Mouse (Mus musculus) cerebral cortex, adult 2 months (tissue): ENCODE data around the gene Thbd.

Experiments used
- WGBS: fragments of 180-500 bp; shearing (Covaris S2); methylation state at CpG from one replicate; pipeline ENCODE4 v1.1.7; 2018; 5-methylcytosine and 5-hydroxymethylcytosine counted together

Thbd gene

DNA sequence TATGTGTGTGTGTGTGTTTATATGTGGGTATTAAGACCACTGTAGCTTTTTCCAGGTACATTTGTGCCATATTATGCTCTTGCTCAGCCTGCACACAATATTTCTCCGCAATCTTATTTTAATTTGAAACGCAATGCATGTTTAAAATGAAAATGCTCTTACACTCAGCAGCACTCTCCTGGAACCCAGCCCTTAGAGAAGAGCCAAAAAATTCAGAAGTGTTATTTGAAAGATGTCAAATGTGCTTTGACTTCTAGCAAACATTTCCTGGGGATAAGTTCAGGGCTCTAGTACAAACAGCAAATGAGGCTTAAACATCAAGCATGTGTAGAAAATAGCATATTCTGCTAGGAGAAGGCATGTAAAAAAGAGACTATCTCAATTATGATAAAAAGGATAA lies 11.8 kb upstream of the Thbd start:
- WGBS, result 79% methylated on average over 2 of the region's 2 CpGs

DNA sequence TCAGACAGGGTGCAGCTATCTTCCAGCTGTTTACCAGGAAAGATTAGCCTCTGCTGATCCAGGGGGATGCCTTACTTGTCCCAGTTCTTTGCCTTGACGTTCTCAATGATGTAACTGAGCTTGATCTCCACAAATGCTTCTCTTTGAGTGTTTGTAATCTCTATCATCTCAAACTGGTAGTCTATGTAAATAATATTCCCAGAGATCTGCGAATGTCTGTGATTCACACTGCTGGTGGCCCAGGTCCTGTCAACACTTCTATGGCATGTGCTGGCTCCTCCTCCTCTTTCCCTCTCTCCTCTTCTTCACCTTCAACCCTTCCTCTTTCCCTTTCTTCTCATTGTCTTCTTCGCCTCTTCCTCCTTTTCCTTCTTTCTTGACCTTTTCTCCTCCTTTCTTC lies 11.2 kb upstream of the Thbd start:
- WGBS, result 74% methylated on average over 3 of the region's 3 CpGs

DNA sequence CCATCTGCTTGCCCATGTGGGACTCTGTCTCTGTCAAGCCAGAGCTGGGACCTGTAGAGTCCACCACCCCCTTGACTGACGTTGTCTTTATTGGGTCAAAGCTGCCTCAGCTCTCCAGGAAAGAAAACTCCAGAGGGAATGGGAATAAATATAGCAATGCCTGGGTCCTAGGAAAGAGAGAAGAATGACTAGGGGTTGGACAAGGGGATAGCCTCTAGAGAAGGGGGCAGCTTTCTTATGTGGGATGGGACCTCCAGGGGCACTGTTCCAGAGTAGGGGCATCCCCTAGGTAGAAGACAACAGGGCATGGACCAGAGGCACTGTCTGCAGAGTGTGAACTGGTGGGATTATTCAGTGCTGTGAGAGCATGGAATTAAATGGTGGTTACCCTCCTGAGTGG lies 1.8 kb upstream of the Thbd start:
- 52% methylated on average over 1 of the region's 1 CpGs for WGBS

DNA sequence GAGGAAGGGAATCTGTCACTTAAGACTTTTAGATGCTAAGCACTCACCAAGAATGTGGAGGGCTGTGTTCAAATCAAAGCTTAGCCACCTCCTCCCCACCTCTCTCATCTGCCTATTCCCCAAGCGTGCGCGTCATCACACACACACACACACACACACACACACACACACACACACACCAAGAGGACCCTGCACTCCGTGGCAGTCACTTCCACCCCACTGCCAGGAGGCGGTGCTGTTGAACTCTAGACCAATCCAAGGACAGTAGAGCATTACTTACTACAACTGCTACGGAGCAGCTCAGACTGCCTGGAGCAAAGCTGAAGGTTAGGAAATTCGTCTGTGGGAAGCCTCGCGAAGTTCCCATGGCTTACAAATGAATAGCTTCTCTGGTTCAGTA lies 1.2 kb upstream of the Thbd start:
- 6% methylated on average over 9 of the region's 9 CpGs for WGBS

DNA sequence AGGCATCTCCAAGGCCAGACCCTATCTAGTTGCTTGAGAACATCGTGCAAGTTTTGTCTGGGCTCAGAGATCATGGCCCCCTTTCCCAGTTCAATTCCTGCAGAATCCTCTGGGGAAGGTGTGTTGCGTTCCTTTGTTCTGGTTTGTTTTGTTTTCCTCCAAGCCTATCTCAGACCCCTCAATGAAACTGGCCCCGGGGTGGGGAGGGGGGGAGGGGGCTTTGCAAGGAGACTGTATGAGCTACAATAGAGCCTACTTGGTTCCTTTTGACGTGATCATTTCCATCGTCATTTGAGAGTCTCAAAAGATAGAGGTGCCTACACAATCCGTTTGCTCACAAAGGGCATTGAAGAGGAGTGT lies 753 bp upstream of the Thbd start:
- WGBS, result 20% methylated on average over 6 of the region's 6 CpGs

DNA sequence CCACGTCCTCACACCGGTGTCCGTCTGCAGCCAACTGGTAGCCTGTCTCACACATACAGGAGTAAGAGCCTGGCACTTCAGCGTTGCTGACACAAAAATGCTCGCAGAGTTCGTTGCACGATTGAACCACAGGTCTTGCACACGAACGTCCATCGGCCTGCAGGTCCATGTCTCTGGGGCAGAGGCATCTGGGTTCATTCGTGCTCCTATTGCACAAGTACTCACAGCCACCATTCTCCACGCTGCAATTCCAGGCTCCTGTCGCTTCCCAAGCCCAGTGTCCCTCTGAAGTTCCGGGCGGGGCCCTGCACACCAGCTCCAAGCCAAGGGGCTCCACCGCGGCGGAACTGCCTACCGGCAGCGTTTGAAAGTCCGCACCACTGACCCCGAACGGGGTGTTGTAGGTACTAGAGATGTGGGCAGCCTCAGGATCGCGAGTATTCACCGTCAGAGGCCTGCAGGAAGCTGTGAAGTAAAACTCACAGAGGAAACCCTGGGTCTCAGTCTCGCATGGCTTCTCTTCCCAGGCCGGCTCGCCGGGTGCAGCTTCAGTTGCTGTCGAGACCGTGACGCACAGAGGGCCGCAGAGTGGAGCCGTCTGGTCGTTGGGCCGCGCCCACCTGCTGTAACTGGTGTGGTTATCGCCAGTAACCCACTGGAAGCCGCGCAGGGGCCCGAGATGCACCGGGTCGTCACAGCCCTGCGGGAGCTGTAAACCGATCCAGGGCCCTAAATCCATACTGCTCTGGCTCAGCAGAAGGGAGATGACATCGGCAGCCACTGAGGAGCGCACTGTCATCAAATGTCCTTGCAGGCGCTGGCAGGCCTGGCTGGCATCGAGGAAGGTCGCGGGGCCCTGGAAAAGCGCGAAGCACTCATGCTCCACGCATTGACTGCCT lies 768 bp downstream of the Thbd start:
- WGBS, result 40% methylated on average over 55 of the region's 55 CpGs

DNA sequence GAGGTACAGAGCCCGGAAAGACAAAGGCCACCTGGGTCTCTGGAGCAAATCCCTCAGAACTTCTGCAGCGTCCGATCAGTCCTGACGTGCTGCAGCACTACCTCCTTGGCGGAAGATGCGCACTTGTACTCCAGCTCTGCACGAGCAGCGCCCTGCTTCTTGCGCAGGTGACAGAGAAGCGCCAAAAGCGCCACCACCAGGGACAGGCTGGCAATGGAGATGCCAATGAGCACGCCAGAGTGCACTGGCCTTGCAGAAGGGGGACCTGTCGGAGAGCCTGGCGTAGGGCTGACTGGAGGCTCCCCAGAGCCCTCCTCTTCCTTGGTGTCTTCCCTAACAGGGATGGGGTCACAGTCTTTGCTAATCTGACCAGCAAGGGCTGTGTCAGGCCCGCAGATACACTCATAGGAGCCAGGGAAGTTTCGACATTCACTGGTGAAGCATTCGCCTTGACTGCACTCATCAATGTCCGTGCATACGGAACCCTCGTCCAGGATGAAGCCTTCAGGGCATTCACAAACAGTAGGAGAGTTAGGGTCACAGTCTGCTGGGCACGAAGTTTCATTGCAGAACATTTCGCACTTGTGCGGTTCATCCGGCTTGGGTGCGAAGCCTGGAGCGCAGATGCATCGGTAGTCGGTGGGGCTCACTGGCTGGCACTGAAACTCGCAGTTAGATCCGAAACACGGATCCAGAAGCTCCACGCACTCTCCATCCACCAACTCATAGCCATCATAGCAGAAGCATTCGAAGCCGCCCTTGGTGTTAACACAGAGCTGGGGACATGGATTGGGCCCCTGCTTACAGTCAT lies 1.6 kb downstream of the Thbd start:
- 42% methylated on average over 34 of the region's 34 CpGs for WGBS

DNA sequence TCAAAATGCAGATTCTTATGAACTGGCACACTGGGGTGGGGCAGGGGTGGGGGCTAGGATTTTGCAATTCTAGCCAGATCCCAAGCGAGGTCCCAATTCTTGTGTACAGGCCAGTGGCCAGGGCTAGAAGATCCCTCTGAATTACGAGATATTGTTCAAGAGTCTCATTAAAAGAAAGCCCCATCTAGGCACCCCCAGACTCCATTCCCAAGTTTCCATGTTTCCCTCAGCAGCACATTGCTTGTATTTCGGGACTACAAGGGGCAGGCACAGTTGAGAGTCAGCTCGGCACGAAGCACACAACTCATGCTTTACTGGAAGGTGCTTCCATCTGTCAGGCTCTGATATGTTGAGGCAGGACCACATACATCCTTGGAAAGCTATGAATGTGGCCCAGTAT lies 3.1 kb downstream of the Thbd start:
- WGBS, result 72% methylated on average over 5 of the region's 5 CpGs

DNA sequence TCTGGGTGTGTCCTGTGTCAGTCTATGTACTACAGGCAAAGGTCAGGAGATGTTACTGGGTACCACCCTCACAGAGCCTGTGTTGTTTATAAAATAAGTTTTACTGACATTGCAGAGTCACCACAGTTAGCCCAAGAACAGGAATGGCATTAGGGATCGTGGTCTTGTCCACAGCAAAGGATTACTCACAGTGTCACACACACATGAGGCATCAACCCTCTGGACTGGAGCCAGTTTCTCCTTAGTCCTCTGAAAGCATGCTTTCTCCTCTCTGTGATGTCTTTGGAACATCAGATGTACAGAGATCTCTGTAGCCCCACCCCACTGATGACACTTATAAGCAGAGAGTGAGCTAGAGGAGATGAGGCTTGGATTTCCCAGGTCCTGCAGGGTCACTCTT lies 5.8 kb downstream of the Thbd start:
- WGBS, result 68% methylated on average over 1 of the region's 1 CpGs

DNA sequence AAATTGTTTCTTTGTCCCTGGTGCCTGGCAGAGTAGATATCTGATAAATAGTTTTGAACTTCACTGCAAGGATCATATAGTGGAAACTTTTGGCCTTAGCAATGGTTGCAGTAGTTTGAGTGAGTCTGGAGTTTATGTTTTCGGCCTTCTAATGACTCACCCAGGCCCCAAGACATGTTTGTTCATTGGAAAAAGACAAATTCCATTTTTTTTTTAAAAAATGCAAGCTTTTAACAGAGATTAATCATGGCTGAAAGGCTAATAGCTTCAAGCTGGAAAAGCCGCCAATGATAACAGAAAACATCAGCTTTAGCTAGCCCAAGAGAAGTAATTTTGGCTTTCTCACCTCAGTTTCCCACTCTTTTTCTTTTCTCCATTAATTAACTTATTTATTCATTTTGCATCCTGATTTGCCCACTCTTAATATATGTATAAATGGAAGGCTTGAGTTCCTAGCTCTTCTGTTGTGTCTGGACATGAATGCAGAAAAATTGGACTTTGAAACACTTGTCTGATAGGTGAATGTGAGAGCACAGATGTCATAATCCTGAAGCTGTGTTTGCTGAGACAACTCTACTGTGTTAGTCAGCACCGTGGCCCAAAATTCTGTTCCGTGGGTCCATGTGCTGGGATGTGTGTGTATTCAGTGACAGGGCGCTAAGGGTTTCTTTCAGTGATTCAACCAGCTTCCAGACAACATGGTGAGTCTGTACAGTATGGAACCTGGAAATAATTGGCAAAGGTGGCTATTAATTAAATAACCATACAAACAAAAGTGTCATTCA lies 8.9 kb downstream of the Thbd start:
- 61% methylated on average over 5 of the region's 5 CpGs for WGBS

DNA sequence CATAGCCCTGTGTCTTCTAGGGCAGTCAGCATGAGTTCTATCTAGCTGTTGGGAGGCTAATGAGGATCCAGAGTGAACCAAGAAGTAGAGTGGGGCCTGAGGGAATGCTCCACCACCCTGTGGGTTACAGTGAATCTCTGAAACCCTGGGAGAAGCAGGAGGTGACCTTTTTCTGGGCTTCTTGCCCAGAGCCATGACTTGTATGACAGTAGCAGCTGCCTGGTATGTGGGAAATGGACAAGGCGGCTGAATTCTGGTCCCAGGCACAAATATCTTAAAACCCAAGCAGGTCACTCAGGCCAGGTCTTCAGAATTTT lies 10.2 kb downstream of the Thbd start:
- 62% methylated on average over 1 of the region's 1 CpGs for WGBS

DNA sequence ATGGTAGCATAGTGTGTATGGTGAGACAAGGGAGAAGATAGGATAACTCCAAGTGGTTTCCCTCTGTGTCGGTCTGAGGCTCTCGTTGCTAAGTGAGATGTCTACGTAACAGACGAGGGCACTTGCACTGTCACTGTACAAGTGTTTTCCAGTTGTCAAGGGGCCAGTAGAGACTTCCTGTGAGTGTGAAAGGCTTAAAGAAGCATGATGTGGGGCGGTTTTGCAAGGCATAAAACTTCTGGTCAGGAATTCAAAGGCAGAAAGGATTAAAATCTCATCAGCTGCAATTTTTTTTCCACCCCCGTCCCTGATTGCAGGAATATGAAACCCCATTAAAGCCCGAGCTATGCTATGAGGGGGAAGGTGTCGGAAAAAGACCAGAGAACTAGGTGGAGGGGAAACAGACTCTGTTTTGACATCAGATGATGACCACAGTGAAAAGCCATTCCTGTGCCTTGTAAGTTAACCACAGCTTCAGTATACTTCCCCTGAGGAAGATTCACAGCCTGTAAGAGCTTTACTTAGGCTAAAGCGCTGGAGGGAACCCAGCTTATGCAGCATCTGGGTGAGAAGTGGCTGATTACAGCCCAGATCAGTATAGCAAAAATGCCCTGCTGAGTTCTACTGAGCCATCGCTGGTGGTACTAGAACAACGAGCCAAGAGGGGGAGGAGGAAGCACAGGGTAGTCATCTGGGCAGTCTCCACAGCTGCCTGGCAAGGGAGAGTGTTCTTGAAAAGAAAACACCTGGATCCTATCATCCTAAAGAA lies 10.8 kb downstream of the Thbd start:
- WGBS, result 31% methylated on average over 11 of the region's 11 CpGs

DNA sequence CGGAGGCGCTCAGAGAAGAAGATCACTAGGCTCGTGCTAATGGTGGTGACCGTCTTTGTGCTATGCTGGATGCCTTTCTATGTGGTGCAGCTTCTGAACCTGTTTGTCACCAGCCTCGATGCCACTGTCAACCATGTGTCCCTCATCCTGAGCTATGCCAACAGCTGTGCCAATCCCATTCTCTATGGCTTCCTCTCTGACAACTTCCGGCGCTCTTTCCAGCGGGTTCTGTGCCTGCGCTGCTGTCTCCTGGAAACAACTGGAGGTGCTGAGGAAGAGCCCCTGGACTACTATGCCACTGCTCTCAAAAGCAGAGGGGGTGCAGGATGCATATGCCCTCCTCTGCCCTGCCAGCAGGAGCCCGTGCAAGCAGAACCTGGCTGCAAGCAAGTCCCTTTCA lies 11.8 kb downstream of the Thbd start:
- WGBS, result 46% methylated on average over 10 of the region's 10 CpGs

DNA sequence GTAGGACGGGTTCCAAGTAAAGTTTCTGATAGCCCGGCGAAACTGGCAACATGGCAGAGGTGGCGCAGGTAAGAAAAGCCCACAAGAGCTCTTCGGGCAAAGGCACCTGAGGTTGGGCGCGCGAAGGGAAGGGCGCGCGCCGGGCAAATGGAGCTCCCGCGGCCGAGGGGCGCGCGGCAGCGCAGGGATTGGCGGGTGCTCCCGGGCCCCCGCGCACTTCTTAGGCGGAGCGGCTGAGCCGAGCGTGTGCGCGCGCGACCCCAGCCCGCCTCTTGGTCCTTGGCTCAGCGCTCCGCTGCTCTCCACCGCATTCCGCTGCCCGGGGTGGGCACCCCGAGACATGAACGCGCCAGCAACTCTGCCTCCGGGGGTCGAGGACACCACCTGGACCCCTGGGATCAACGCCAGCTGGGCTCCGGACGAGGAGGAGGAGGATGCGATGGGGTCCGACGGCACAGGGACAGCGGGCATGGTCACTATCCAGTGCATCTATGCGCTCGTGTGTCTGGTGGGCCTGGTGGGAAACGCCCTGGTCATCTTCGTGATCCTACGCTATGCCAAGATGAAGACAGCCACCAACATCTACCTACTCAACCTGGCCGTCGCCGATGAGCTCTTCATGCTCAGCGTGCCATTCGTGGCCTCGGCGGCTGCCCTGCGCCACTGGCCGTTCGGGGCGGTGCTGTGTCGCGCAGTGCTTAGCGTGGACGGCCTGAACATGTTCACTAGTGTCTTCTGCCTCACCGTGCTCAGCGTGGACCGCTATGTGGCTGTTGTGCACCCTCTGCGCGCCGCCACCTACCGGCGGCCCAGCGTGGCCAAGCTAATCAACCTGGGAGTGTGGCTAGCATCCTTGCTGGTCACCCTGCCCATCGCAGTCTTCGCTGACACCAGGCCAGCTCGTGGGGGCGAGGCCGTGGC lies 12.6 kb downstream of the Thbd start, which contains the start of gene Sstr4:
Sstr4 (plus strand) TSS at position 214 of the 921 bp plus-strand sequence.
- WGBS, result 3% methylated on average over 83 of the region's 83 CpGs

DNA sequence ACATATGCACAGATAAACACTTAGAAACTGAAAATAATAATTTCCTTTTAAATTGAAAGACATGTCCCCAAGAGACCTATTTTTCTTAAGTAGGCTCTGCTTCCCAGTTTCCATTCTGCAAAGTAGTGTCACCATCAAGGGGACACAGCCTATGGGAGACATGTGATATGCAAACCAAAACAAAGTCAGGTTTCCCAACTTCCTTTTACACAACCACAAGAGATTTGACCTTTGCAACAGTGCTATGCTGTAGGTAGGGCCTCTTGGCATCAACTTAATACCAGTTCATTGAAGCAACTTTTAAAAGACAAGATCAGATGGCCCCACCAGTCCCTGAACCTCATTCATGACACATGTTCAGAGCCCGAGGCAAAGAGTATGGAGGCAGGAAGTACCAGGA lies 14.8 kb downstream of the Thbd start:
- WGBS, result 76% methylated on average over 1 of the region's 1 CpGs

DNA sequence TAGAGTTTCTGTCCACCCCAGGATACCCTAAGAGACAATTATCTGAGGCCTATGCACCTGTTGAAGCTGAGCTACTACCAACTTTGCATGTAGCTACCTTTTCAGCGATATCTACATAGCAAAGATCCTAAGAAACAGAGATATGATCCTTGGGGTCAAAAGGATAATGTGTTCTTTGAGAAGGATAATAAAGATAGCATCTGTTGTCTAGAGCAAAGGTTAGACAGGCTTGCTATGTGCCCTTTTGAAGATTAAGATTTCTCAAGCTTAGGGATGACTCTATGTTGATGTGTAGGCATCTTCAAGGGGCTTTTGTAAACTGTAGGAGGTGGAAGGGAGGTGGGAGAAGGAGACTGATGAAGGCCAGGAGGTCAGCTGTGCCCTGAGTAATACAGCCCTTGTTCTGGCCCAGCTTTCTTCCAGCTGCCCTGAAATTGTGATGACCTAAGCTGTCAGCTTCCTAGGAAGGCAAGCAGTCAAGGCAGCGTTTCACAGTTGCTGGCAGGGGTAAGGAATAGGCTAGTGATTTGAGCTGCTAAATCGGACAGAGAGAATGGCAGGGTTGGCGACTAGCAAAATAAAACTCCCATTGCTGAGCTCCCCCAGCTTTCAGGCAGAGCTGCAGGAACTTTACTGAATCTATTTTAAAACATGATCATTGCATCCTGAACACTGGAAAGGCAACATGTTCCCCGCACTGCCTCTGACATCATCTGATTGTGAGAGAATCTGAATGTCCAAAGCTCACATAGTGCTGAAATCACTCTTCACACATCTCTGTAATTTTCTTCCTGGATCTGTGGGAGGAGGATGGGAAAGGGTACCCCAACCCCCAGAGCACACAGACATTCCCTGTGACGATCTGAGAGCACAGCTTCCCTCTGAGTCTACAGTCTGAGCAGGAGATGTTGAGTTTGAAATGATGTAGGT lies 20.1 kb downstream of the Thbd start:
- WGBS, result 37% methylated on average over 6 of the region's 6 CpGs

DNA sequence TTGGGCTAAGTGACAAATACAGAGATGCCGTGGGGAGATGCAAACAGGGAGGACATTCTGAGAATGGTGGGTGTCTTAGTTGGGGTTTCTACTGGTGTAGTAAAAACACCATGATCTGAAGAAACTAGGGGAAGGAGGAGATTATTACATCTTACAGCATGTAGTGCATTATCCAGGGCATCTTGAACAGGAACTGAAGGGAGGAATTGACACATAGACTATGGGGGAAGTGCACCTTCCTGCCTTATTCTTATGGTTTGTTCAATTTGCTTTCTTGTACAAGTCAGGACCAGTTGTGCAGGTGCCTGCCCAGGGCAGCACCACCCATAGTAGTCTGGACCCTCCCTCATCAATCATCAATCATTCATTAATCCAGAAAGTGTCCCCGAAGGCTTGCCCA lies 21.1 kb downstream of the Thbd start:
- 91% methylated on average over 2 of the region's 2 CpGs for WGBS

DNA sequence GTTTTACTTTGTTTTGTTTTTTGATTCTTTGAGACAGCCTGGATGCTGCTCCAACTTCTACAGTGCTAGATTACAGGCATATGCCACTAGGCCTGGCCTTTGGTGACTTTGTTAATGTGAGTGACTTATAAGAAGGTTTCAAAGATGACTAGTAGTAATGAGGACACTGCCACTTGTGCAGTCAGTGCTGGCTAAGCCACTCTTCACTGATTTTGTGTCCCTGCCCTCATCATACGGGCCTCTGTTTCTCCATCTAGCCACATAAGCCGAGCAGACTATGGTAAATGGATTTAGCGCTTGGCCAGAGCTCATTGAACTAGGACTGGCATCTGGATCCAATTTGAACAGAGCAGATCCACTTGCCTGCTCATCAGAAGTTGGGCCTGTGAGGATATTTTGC lies 21.5 kb downstream of the Thbd start:
- WGBS, result 93% methylated on average over 3 of the region's 3 CpGs

DNA sequence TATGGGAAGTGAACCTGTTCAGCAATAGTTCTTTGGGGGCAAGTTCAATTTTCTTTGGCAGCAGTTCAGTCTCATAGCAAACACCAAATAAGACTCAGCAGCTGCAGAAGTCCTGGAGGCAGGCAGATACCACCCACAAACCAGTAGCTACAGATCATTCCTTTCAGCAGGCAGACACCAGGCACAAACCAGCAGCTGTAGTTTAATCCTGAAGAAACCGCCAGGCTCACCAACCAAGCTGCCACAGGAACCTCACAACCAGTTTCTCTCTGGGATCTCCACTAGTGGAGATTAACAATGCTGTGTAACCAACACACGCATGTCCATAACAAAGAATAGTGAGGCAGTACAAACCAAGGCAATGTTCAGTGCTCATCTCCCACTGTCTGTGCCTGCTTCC lies 26.9 kb downstream of the Thbd start:
- WGBS, result 74% methylated on average over 2 of the region's 2 CpGs
